ENCODE assay signal across 7 mouse cellular contexts in genomic region chr1:189495386-189496150, GRCm38 (mm10).
DNase-seq lines count a peak whose midpoint lies in the region; ATAC-seq lines count a peak whose summit lies in the region.

No protein-coding gene starts in this region.

- H3K27me3 ChIP-seq in liver, embryonic 12.5 days (replicated peaks): no peaks in the 10 kb centered on the region

- no peak overlapping the region for H3K4me2 ChIP-seq in liver, embryonic 12.5 days

- peak; percentile 17 to 39 for DNase-seq in right cerebral cortex, adult 2 months (ENCODE audit: low spot score in 2 of 2)
- no peak for DNase-seq in right cerebral cortex, postnatal 14 days
- peak; percentile 27 for DNase-seq in kidney, adult 18-20 months
- peak; percentile 31 to 41 for DNase-seq in left cerebral cortex, adult 18-20 months (ENCODE audit: low spot score in 2 of 2)
- peak; percentile 34 for DNase-seq in right cerebral cortex, postnatal 25 days
- DNase-seq in cerebellum, postnatal 25 days: no peak

- no peaks in the 10 kb centered on the region for H3K4me1 ChIP-seq in liver, embryonic 12.5 days

- no peak overlapping the region for H3K4me3 ChIP-seq in liver, embryonic 12.5 days

- H3K9me3 ChIP-seq in liver, embryonic 12.5 days (replicated peaks): no peaks in the 10 kb centered on the region

- no peak overlapping the region for H3K9ac ChIP-seq in liver, embryonic 12.5 days

- no peaks in the 10 kb centered on the region for H3K36me3 ChIP-seq in liver, embryonic 12.5 days

- H3K27ac ChIP-seq in liver, embryonic 12.5 days: no peak overlapping the region

- 60% methylated on average over 11 of the region's 11 CpGs for WGBS in liver, embryonic 12.5 days (ENCODE audit: insufficient replicate concordance)

- ATAC-seq in liver, embryonic 12.5 days: no peak

Comparison
In these comparisons a context has a peak if more than half of its experiments do, and no peak if none do; other contexts are left out.
1. DNase-seq: peak in right cerebral cortex, adult 2 months (2 of 2), kidney, adult 18-20 months (single experiment), left cerebral cortex, adult 18-20 months (2 of 2) and right cerebral cortex, postnatal 25 days (single experiment); none in right cerebral cortex, postnatal 14 days (single experiment) and cerebellum, postnatal 25 days (0 of 2).